Mouse (Mus musculus) right cerebral cortex, postnatal 14 days (tissue): ENCODE measurements around the gene Washc3.

Source experiments
- DNase-seq: peaks from one replicate; pipeline ENCODE4 v3.0.0; 2022

Gene Washc3

GRCm38 (mm10) chr10:88261186-88261585, 60.3 kb downstream of the Washc3 start:
- no peak for DNase-seq

GRCm38 (mm10) chr10:88263383-88263782, 62.5 kb downstream of the Washc3 start:
- no peak for DNase-seq

- DNase-seq, result no peak
Observed at GRCm38 (mm10) chr10:88274045-88274444, 73.2 kb downstream of the Washc3 start.

- DNase-seq, result no peak
Observed at GRCm38 (mm10) chr10:88281699-88282098, 80.8 kb downstream of the Washc3 start.

- no peak for DNase-seq
Observed at GRCm38 (mm10) chr10:88284343-88284990, 83.6 kb downstream of the Washc3 start.

- DNase-seq, result no peak
Observed at GRCm38 (mm10) chr10:88287261-88287660, 86.4 kb downstream of the Washc3 start.

GRCm38 (mm10) chr10:88288061-88288460, 87.2 kb downstream of the Washc3 start:
- DNase-seq, result no peak

- DNase-seq, result no peak
Observed at GRCm38 (mm10) chr10:88295091-88295490, 94.2 kb downstream of the Washc3 start.
